Mouse (Mus musculus) G1E (cell line): ENCODE data around the gene Hdac2. TPM values are rescaled to one million over a fixed set of nuclear protein-coding genes. Genes with fewer than 3 reads are reported as not detected.

Experiments used
- ATAC-seq: 2 replicates; pipeline ENCODE4 v1.8.0; 2016; ENCODE audit warnings: mild to moderate bottlenecking; ENCODE audit not compliant: insufficient number of reproducible peaks, poor library complexity, low FRiP score, severe bottlenecking; ENCODE audit errors: extremely low read depth
- DNase-seq: peaks from one replicate; pipeline ENCODE4 v3.0.0; 2012; ENCODE audit warnings: low spot score
- H3K27me3 ChIP-seq: 2 replicates; pipeline ENCODE4 v1.6.1; 2012; ENCODE audit warnings: mild to moderate bottlenecking, low read length, inconsistent platforms; ENCODE audit not compliant: insufficient read depth
- H3K36me3 ChIP-seq: replicated peaks from 2 replicates; pipeline ENCODE3; 2012; ENCODE audit warnings: mild to moderate bottlenecking, inconsistent platforms
- H3K4me1 ChIP-seq: 2 replicates; pipeline ENCODE4 v1.6.1; 2012; ENCODE audit warnings: low read depth, low read length, inconsistent platforms, mixed read lengths; ENCODE audit not compliant: insufficient read depth
- H3K4me3 ChIP-seq: 2 replicates; pipeline ENCODE4 v1.5.1; 2012; ENCODE audit warnings: low read depth, mild to moderate bottlenecking, inconsistent platforms, low read length, moderate library complexity, mixed read lengths
- H3K9me3 ChIP-seq: replicated peaks from 2 replicates; pipeline ENCODE4 v1.6.1; 2012; ENCODE audit warnings: inconsistent platforms
- CTCF ChIP-seq: IDR thresholded peaks from 2 replicates; pipeline ENCODE4 v1.5.1; 2012; ENCODE audit warnings: low read depth, low read length, inconsistent platforms, mixed read lengths
- GATA1 ChIP-seq: IDR thresholded peaks from 2 replicates; pipeline ENCODE4 v1.6.1; 2012; ENCODE audit warnings: borderline replicate concordance, low read length, inconsistent platforms, mixed read lengths
- GATA2 ChIP-seq: IDR thresholded peaks from 2 replicates; pipeline ENCODE4 v1.6.1; 2012; ENCODE audit warnings: low read depth, low read length, inconsistent platforms, borderline replicate concordance
- POLR2AphosphoS5 ChIP-seq: IDR thresholded peaks from 2 replicates; pipeline ENCODE4 v1.6.1; 2012; ENCODE audit warnings: low read depth, low read length, inconsistent platforms; ENCODE audit not compliant: insufficient replicate concordance
- TAL1 ChIP-seq: conservative IDR thresholded peaks from 2 replicates; pipeline ENCODE4 v1.6.1; 2012; ENCODE audit warnings: low read depth, low read length, inconsistent platforms, mixed read lengths
- polyA plus RNA-seq: library from polyadenylated mRNA; stranded (reverse); fragments of >175 nt; gene quantifications from 2 replicates; pipeline ENCODE4 v1.2.3, GENCODE M21; 2012
- total RNA-seq, 2 experiments: library from RNA; stranded (forward) in 1 of 2; stranded (reverse) in 1 of 2; fragments of 200-1000 nt in 1 of 2; fragments of >200 nt in 1 of 2; fragmentation: Nextera tagmentation in 1 of 2; gene quantifications; 2 replicates each; pipeline ENCODE4 v1.2.3; 2014 to 2017

Hdac2 gene
- total and polyA plus RNA-seq, 3 experiments, result 32.2 to 130 (median 122) TPM

DNA sequence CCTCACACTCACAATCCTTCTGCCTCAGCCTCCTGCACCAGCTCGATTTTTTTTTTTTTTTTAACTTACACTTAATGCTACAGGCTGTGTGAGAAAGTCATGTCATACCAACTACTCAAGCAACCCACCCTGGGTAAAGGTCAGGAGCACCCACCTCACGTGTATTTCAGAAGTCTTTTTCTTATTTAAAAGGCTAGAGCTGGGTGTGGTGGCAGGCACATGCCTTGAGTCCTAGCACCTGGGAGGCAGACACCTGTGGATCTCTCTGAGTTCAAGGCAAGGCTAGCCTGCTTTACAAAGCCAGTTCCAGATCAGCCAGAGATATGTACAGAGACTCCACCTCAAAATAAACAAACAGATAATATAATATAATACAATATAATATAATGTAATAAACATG lies 41.4 kb downstream of the Hdac2 start:
- ATAC-seq, result no peak
- Histone ChIP-seq H3K9me3 (no peaks in the 10 kb centered on the region), H3K4me3 (no peak overlapping the region), H3K27me3 (no peaks in the 10 kb centered on the region), H3K4me1 (no peaks in the 10 kb centered on the region), H3K36me3 (no peaks in the 10 kb centered on the region)
- DNase-seq, result no peak
- no peak for TF ChIP-seq TAL1

DNA sequence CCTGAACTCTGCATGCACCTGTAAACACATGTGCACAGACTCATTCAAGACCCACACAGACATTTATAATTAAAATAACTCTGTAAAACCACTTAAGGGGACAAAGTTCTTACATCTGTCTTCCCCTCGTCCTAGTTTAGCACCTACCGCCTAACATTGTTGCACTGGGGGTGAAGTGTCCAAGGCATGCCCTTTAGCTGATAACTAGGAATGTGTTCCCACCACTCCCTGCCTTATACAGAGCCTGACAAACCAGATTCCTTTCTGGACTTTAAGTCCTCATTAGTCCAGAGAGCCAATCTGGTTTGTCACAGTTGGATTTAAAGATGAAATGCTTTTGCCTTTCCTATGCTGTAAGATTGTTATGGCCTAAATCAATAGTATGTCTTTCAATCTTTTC lies 41.9 kb downstream of the Hdac2 start:
- no peak for ATAC-seq
- Histone ChIP-seq H3K4me1 (no peaks in the 10 kb centered on the region), H3K4me3 (no peak overlapping the region), H3K9me3 (no peaks in the 10 kb centered on the region), H3K27me3 (no peaks in the 10 kb centered on the region), H3K36me3 (no peaks in the 10 kb centered on the region)
- no peak for DNase-seq
- TF ChIP-seq GATA2 (no peak), TAL1 (no peak), CTCF (no peak), POLR2AphosphoS5 (no peak), GATA1 (no peak)

DNA sequence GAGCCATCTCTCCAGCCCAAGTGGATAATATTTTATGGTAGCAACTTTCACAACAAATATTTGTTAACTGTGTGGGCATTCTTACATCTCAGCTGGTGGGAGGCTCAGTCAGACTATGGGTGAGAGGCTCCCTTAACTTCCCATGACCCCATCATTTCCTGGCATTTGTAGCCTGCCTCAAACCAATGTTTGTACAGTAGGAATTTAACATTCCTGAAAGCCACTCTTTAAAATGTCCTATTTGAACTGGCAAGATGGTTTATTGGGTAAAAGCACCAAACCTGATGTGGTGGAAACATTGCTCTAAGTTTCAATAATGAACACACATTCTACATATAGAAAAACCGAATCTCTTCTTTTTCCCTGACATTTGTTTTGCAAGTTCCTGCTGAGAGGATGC lies 50.0 kb downstream of the Hdac2 start:
- ATAC-seq, result no peak
- no peaks in the 10 kb centered on the region for H3K4me1 ChIP-seq
- H3K36me3 ChIP-seq, result no peaks in the 10 kb centered on the region
- no peaks in the 10 kb centered on the region for H3K9me3 ChIP-seq
- DNase-seq, result no peak
- H3K4me3 ChIP-seq, result no peak overlapping the region
- TF ChIP-seq GATA1, result no peak
- TF ChIP-seq TAL1, result no peak
- TF ChIP-seq GATA2, result no peak
- no peak for TF ChIP-seq POLR2AphosphoS5
- no peak for TF ChIP-seq CTCF
- H3K27me3 ChIP-seq, result 0 out of 2 replicates have a peak, but pooled peaks cover 2% of the 10 kb centered on the region

DNA sequence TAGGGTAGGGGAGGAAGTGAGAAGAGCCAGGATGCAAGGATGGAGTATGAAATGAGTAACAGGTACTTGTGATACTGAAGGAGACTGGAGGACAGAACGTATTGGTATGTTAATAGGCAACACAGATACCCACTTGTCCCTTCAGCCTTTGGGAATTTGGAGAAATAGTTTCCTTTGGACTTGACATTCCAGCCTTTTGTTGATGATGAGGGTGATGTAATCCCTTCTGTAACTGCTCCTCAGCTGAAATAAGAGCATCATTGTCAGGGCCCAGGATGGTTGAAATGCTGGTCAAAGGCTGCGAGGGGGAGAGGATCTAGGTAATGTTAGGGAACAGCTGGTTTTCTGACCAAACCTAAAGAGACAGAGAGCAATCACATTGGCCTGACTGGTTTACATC lies 54.3 kb downstream of the Hdac2 start:
- Histone ChIP-seq H3K4me3 (no peak overlapping the region), H3K9me3 (no peaks in the 10 kb centered on the region), H3K4me1 (no peaks in the 10 kb centered on the region), H3K36me3 (no peaks in the 10 kb centered on the region), H3K27me3 (0 out of 2 replicates have a peak, but pooled peaks cover 2% of the 10 kb centered on the region)
- ATAC-seq (no peak), DNase-seq (no peak)
- no peak for TF ChIP-seq CTCF
- no peak for TF ChIP-seq GATA2
- TF ChIP-seq POLR2AphosphoS5, result no peak
- no peak for TF ChIP-seq TAL1
- TF ChIP-seq GATA1, result no peak

DNA sequence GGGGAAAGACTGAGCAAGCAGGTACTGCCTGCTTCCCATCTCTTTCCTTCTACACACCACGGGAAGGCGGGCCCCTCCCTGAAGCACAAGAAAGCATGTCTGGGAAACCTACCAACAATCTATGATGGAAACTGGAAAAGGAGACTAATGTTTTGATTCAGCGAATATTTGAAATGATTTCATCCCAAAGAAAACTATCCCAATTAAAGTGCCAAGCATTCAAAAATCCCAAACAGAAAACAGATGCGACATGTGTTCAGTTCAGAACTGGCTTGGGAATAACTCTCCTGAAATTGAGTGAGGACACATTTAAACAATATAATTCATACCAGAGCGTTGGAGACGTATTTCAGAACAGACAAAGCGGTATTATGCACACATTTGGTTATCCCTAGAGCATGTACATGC lies 60.8 kb downstream of the Hdac2 start:
- ATAC-seq (no peak), DNase-seq (no peak)
- Histone ChIP-seq H3K27me3 (no peaks in the 10 kb centered on the region; the same call in 1 of the 2 replicates), H3K4me1 (no peaks in the 10 kb centered on the region), H3K4me3 (no peak overlapping the region), H3K9me3 (no peaks in the 10 kb centered on the region), H3K36me3 (no peaks in the 10 kb centered on the region)
- TF ChIP-seq GATA1 (no peak), TAL1 (no peak), GATA2 (no peak), POLR2AphosphoS5 (no peak), CTCF (no peak)

DNA sequence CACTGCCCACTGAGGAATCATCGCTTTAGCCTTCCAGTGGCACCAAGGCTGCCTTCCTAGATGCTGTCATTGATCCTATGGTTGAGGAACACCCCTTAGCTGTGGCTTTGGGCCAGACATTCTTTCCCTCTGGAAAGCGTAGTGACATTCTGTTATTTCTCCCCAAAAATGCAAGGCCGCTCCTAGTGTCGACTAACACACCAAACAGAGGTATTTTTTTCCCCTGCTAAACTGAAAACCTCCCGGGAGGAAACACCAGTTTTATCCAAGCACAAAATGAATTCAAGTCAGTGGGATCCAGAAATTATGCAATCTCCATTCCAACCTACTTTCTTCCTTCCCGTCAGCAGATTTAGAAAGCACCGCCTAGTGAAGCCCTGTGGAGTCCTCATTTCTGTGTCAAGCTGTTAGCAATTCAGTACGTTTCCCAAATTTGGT lies 73.3 kb downstream of the Hdac2 start:
- DNase-seq (no peak), ATAC-seq (no peak)
- Histone ChIP-seq H3K36me3 (no peaks in the 10 kb centered on the region), H3K4me1 (no peaks in the 10 kb centered on the region), H3K27me3 (no peaks in the 10 kb centered on the region), H3K9me3 (no peaks in the 10 kb centered on the region), H3K4me3 (no peak overlapping the region)
- TF ChIP-seq GATA2 (no peak), POLR2AphosphoS5 (no peak), GATA1 (no peak), CTCF (no peak), TAL1 (no peak)

Other genes starting within 250 kb of the Hdac2 start
- gene Marcks, start 164.4 kb downstream of the Hdac2 start, total RNA-seq (2014; fragmentation: Nextera tagmentation), result not detected in 2 replicates
- gene Marcks, start 164.4 kb downstream of the Hdac2 start, total RNA-seq (2017), result 0.98 and 0.99 TPM in 2 replicates
- not detected in 2 replicates for gene Marcks, start 164.4 kb downstream of the Hdac2 start, polyA plus RNA-seq